Mouse (Mus musculus) retina, postnatal 7 days (tissue): Measurements from ENCODE around the gene 9930022D16Rik.
A peak's percentile ranks its signal among the peaks of the same experiment; 100 is the strongest.

Source experiments
- DNase-seq: peaks from one replicate; pipeline ENCODE4 v3.0.0-alpha.2; 2012; ENCODE audit warnings: low read depth, low spot score

The 9930022D16Rik gene

DNA sequence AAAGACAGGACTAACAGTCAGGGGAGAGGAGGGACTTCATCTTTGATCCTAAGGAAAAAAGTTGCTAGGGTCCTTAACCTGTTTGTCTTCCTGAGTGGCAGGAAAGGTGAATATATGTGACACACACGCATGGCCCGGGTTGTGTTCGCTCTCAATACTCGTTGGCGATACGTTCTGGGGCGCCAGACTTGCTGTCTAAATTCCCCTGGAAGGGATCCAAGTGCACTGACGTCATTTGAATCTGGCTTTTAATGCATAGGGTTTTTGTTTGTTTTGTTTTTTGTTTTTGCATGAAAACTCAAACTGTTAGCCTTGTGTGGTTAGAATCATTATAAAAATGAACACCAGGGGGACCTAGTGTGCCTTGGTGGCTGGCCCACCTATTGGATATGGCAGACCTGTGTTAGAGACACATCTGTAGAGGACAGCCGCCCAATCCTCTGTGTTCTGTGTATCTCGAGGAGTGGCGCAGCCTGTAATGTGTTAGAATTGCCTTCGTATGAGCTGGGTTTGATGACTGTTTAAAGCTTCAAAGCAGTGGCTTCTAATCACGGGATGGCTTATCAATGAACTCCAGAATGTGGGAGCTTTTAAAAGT lies 31.8 kb downstream of the 9930022D16Rik start:
- peak; percentile 38 for DNase-seq

DNA sequence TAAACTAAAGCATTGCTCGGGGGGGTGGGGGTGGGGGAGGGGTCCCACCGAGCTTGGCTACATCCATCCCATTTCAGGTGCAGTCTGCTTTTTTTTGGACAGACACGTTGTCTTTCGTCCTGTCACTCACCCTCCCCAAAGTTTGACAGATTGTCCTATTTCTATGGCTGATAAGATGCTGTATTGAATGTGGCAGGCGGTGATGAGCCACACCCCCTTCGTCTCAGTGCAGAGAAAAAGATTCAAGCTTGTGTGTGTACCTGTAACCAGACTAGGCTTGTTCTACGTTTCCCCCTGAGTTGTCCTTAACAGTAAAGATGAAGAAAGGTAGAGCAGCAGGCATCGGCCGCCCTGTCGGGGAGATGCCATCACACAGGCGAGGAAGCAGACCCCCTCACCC lies 37.5 kb downstream of the 9930022D16Rik start:
- no peak for DNase-seq

DNA sequence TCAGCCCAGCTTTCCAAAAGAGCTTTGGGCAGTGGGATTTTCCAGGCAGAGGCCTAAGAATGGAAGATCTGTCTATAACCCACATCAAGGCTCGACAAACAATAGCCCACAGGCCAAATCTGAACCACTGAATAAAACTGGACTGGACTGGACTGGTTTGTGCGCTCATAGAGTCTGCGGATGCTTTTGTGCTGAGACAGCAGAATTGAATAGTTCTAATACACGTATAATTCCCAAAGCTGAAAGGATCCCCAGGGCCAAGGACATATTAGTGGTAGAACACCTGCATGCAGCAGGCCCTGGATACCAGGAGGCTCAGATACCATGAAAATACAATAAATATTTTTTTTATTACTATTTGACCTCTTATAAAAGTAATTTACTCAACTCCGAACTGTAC lies 42.5 kb downstream of the 9930022D16Rik start:
- no peak for DNase-seq

DNA sequence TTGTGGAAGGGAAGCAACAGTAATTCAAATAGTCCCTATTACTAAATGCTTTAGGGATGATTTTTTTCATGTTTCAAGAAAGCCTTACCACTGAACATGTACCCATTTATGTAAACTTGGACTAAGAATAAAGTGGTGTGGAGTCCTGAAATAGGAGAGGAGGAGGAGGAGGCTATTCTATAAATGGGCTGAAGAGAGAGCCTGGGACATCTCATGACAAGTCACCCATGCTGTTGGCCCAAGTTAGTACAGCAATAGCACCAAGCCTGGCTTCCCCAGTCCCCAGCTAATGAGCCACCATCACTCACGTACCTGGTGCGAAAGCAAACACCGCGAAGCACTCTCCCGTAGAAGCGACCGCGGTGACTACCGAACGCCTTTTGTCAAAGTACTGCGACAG lies 44.4 kb downstream of the 9930022D16Rik start:
- no peak for DNase-seq

DNA sequence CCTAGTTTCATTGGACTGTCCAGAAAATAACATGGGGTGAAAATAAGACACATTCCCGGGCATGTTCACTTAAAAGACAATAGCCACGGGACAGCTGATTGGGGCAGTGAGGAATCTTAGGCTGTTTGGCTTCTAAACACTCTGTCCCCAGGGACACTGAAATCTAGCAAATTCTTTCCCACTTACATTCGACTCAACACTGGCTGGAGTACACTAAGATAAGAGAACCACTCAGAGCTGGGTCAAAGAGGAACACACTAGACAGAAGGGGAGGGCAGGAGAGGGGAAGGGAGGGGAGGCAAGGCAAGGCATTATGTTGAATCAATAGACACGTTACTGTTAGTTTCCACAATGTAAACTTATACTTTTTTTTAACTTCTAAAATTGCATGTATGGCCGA lies 46.9 kb downstream of the 9930022D16Rik start:
- DNase-seq = no peak

DNA sequence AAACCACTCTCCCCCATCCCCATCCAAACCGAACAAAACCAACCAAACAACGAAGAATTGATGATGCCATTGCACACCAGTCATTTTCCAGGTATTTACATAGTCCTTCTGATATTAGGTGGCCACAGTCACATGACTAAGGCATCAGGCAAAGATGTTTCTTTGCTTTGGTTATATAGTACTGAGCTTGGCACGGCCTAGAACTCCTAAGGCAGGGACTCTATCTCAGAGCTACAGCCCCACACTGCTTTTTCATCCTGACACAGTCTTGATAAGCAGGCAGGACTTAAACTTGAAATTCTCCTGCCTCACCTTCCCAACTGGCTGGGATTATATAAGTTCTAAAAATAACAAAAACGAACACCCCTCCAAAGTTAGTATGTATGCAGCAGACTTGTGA lies 51.4 kb downstream of the 9930022D16Rik start:
- no peak for DNase-seq

DNA sequence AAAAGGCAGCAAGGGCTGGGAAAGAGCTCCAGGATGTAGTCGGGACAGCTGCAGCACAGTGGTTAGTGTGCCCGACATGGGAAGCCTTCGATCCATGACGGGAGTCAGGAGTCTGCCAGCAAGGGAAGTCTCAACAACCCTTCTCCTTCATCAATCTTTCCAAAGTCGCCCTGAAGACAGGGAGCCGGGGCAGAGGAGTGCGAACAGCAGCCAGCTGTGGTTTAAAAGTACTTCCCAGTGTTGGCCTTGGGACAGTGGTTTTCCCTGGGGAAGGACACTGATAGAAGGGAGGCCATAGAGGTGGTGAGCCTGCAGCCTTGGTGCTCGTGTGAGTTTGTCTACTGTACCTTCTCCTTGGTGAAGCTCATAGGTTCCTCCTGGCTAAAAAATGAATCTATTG lies 53.3 kb downstream of the 9930022D16Rik start:
- no peak for DNase-seq

DNA sequence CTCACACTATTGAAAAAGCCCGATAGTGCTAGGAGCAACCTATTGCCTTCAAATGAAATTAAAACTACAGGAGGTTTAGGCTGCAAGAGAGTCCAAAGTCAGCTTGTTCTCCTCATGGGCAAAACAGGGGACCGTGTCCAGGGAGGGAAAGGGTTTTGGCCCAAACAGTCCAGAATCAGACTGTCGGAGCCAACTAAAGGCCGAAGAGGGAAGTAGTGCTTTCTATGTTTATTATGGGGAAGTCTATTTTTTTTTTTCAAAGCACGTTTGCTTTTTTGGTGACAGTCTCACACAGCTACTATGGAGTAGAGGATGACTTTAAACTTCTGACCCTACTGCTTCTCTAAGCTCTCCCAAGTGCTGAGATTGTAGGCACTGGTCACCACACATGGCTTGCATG lies 54.4 kb downstream of the 9930022D16Rik start:
- DNase-seq = no peak
